Mouse (Mus musculus) MEL (cell line): ENCODE measurements around the gene Jup. TPM values are rescaled to one million over a fixed set of nuclear protein-coding genes. Genes with fewer than 3 reads are reported as not detected.

ENCODE experiments used
- DNase-seq: peaks from one replicate; pipeline ENCODE4 v3.0.0; 2011; ENCODE audit warnings: low read depth, low spot score
- H3K27ac ChIP-seq: 2 replicates; pipeline ENCODE4 v1.5.1; 2012; ENCODE audit warnings: low read depth, mild to moderate bottlenecking, control low read depth, low read length, moderate library complexity; ENCODE audit not compliant: control insufficient read depth
- H3K27me3 ChIP-seq, 2 experiments: fragments of 150-350 bp in 1 of 2; sonication (generic) in 1 of 2; 2 replicates each; pipeline ENCODE4 v1.6.1; 2012; ENCODE audit warnings: low read length in 2 of 2, mild to moderate bottlenecking in 2 of 2, improper control_type of control experiment in 1 of 2, moderate library complexity in 1 of 2; ENCODE audit not compliant: insufficient read depth in 2 of 2, control insufficient read depth in 1 of 2
- H3K36me3 ChIP-seq, 2 experiments: 2 replicates each; pipeline ENCODE4 v1.6.1; 2012 to 2014; ENCODE audit warnings: low read length in 2 of 2, improper control_type of control experiment in 1 of 2, inconsistent platforms in 1 of 2, mild to moderate bottlenecking in 1 of 2; ENCODE audit not compliant: insufficient read depth in 2 of 2, control insufficient read depth in 1 of 2
- H3K4me1 ChIP-seq, 2 experiments: fragments of 150-350 bp in 1 of 2; sonication (generic) in 1 of 2; 2 replicates each; pipeline ENCODE4 v1.6.1; 2012; ENCODE audit warnings: low read length in 2 of 2, improper control_type of control experiment in 1 of 2, mild to moderate bottlenecking in 1 of 2; ENCODE audit not compliant: insufficient read depth in 2 of 2, control insufficient read depth in 1 of 2
- H3K4me3 ChIP-seq, 2 experiments: fragments of 150-350 bp in 1 of 2; sonication (generic) in 1 of 2; 2 replicates each; pipeline ENCODE4 v1.5.1; 2012; ENCODE audit warnings: low read depth in 2 of 2, low read length in 2 of 2, mild to moderate bottlenecking in 2 of 2, moderate library complexity in 2 of 2, control low read depth in 1 of 2, improper control_type of control experiment in 1 of 2; ENCODE audit not compliant: control insufficient read depth in 1 of 2, insufficient read depth in 1 of 2
- H3K79me2 ChIP-seq: 2 replicates; pipeline ENCODE4 v1.6.1; 2012; ENCODE audit warnings: mild to moderate bottlenecking, low read length, moderate library complexity; ENCODE audit not compliant: control insufficient read depth, poor library complexity, insufficient read depth
- H3K9ac ChIP-seq: 2 replicates; pipeline ENCODE4 v1.6.1; 2012; ENCODE audit warnings: low read depth, mild to moderate bottlenecking, control low read depth, low read length, moderate library complexity; ENCODE audit not compliant: control insufficient read depth, poor library complexity, severe bottlenecking
- H3K9me3 ChIP-seq: fragments of 150-350 bp; sonication (generic); replicated peaks from 2 replicates; pipeline ENCODE4 v1.6.1; 2012; ENCODE audit warnings: mild to moderate bottlenecking, low read length, improper control_type of control experiment, moderate library complexity; ENCODE audit not compliant: insufficient read depth
- CHD1 ChIP-seq: IDR thresholded peaks from 2 replicates; pipeline ENCODE4 v1.6.1; 2012; ENCODE audit warnings: low read depth, mild to moderate bottlenecking, inconsistent platforms, low read length, improper control_type of control experiment
- CHD2 ChIP-seq: IDR thresholded peaks from 2 replicates; pipeline ENCODE4 v1.6.1; 2011; ENCODE audit warnings: low read length, improper control_type of control experiment
- CTCF ChIP-seq, 3 experiments: IDR thresholded peaks in 2 of 3; conservative IDR thresholded peaks in 1 of 3; 2 replicates each; pipeline ENCODE4 v1.5.1; 2011 to 2012; ENCODE audit warnings: low read length in 3 of 3, low read depth in 2 of 3, mild to moderate bottlenecking in 2 of 3, improper control_type of control experiment in 1 of 3, inconsistent platforms in 1 of 3, mixed read lengths in 1 of 3, moderate library complexity in 1 of 3; ENCODE audit not compliant: control insufficient read depth in 1 of 3, insufficient read depth in 1 of 3, poor library complexity in 1 of 3, severe bottlenecking in 1 of 3
- ELF1 ChIP-seq: IDR thresholded peaks from 2 replicates; pipeline ENCODE4 v1.6.1; 2014; ENCODE audit warnings: low read depth, mild to moderate bottlenecking, inconsistent platforms, low read length, improper control_type of control experiment, moderate library complexity
- EP300 ChIP-seq, 2 experiments: IDR thresholded peaks; 2 replicates each; pipeline ENCODE4 v1.6.1; 2011; ENCODE audit warnings: improper control_type of control experiment in 2 of 2, low read length in 2 of 2, low read depth in 1 of 2, mild to moderate bottlenecking in 1 of 2
- ETS1 ChIP-seq: IDR thresholded peaks from 2 replicates; pipeline ENCODE4 v1.6.1; 2012; ENCODE audit warnings: low read depth, mild to moderate bottlenecking, inconsistent platforms, low read length, improper control_type of control experiment, moderate library complexity
- GATA1 ChIP-seq: IDR thresholded peaks from 2 replicates; pipeline ENCODE4 v1.6.1; 2011; ENCODE audit warnings: low read depth, low read length, improper control_type of control experiment
- HCFC1 ChIP-seq: IDR thresholded peaks from 2 replicates; pipeline ENCODE4 v1.6.1; 2012; ENCODE audit warnings: low read depth, mild to moderate bottlenecking, inconsistent platforms, low read length, improper control_type of control experiment, moderate library complexity
- KAT2A ChIP-seq: conservative IDR thresholded peaks from 2 replicates; pipeline ENCODE4 v1.6.1; 2012; ENCODE audit warnings: low read depth, low read length, improper control_type of control experiment, inconsistent platforms
- MAFK ChIP-seq: IDR thresholded peaks from 2 replicates; pipeline ENCODE4 v1.6.1; 2011; ENCODE audit warnings: low read depth, mild to moderate bottlenecking, low read length, improper control_type of control experiment, borderline replicate concordance
- MAZ ChIP-seq: IDR thresholded peaks from 2 replicates; pipeline ENCODE4 v1.6.1; 2012; ENCODE audit warnings: low read depth, mild to moderate bottlenecking, inconsistent platforms, low read length, improper control_type of control experiment
- MEF2A ChIP-seq: IDR thresholded peaks from 2 replicates; pipeline ENCODE4 v1.6.1; 2014; ENCODE audit warnings: low read depth, mild to moderate bottlenecking, inconsistent platforms, low read length, improper control_type of control experiment; ENCODE audit not compliant: poor library complexity, insufficient replicate concordance, severe bottlenecking; ENCODE audit errors: extremely low read depth
- MXI1 ChIP-seq: IDR thresholded peaks from 2 replicates; pipeline ENCODE4 v1.6.1; 2011; ENCODE audit warnings: mild to moderate bottlenecking, low read depth, low read length, improper control_type of control experiment
- MYB ChIP-seq: IDR thresholded peaks from 2 replicates; pipeline ENCODE4 v1.6.1; 2011; ENCODE audit warnings: mild to moderate bottlenecking, low read depth, low read length, improper control_type of control experiment
- MYC ChIP-seq: IDR thresholded peaks from 2 replicates; pipeline ENCODE4 v1.6.1; 2011; ENCODE audit warnings: low read depth, mild to moderate bottlenecking, low read length, improper control_type of control experiment, moderate library complexity
- POLR2AphosphoS2 ChIP-seq: IDR thresholded peaks from 2 replicates; pipeline ENCODE4 v1.6.1; 2011; ENCODE audit warnings: low read length, improper control_type of control experiment
- POLR2AphosphoS5 ChIP-seq: IDR thresholded peaks from 2 replicates; pipeline ENCODE4 v1.6.1; 2012; ENCODE audit warnings: low read depth, borderline replicate concordance, mild to moderate bottlenecking, inconsistent platforms, low read length, moderate library complexity, mixed read lengths
- RAD21 ChIP-seq: IDR thresholded peaks from 2 replicates; pipeline ENCODE4 v1.6.1; 2011; ENCODE audit warnings: mild to moderate bottlenecking, low read depth, low read length, improper control_type of control experiment
- RCOR1 ChIP-seq: IDR thresholded peaks from 2 replicates; pipeline ENCODE4 v1.6.1; 2012; ENCODE audit warnings: low read depth, mild to moderate bottlenecking, inconsistent platforms, low read length, improper control_type of control experiment
- SMC3 ChIP-seq: IDR thresholded peaks from 2 replicates; pipeline ENCODE4 v1.6.1; 2011; ENCODE audit warnings: low read depth, low read length, improper control_type of control experiment
- TAL1 ChIP-seq: IDR thresholded peaks from 2 replicates; pipeline ENCODE4 v1.6.1; 2012; ENCODE audit warnings: mild to moderate bottlenecking, inconsistent platforms, low read length, moderate library complexity, mixed read lengths
- TCF12 ChIP-seq: IDR thresholded peaks from 2 replicates; pipeline ENCODE4 v1.6.1; 2014; ENCODE audit warnings: low read depth, mild to moderate bottlenecking, inconsistent platforms, low read length, improper control_type of control experiment, moderate library complexity
- UBTF ChIP-seq: IDR thresholded peaks from 2 replicates; pipeline ENCODE4 v1.6.1; 2012; ENCODE audit warnings: low read depth, mild to moderate bottlenecking, inconsistent platforms, low read length, improper control_type of control experiment, moderate library complexity, borderline replicate concordance; ENCODE audit not compliant: insufficient read depth
- USF1 ChIP-seq: IDR thresholded peaks from 2 replicates; pipeline ENCODE4 v1.6.1; 2014; ENCODE audit warnings: low read depth, mild to moderate bottlenecking, inconsistent platforms, low read length, improper control_type of control experiment, moderate library complexity
- USF2 ChIP-seq, 2 experiments: IDR thresholded peaks; 2 replicates each; pipeline ENCODE4 v1.6.1; 2011 to 2012; ENCODE audit warnings: improper control_type of control experiment in 2 of 2, low read length in 2 of 2, borderline replicate concordance in 1 of 2, inconsistent platforms in 1 of 2, low read depth in 1 of 2, mild to moderate bottlenecking in 1 of 2; ENCODE audit not compliant: insufficient read depth in 1 of 2
- ZKSCAN1 ChIP-seq: IDR thresholded peaks from 2 replicates; pipeline ENCODE4 v1.6.1; 2012; ENCODE audit warnings: low read depth, mild to moderate bottlenecking, inconsistent platforms, low read length, improper control_type of control experiment, moderate library complexity
- polyA plus RNA-seq, 2 experiments: library from polyadenylated mRNA; stranded (reverse) in 1 of 2; unstranded in 1 of 2; fragments of >175 nt in 1 of 2; fragments of >200 nt in 1 of 2; gene quantifications; 2 replicates each; pipeline versions ENCODE4 v1.2.1 to v1.2.4; 2012; ENCODE audit warnings: low replicate concordance in 2 of 2, low read depth in 1 of 2; ENCODE audit not compliant: insufficient read length in 2 of 2, insufficient read depth in 1 of 2, missing spikeins in 1 of 2
- total RNA-seq: library from RNA; depleted of rRNA; stranded (reverse); fragments of 300-350 nt; gene quantifications from 2 replicates; pipeline ENCODE4 v1.2.3, GENCODE M21; 2012

Gene Jup
- total and polyA plus RNA-seq, 3 experiments, result 1.0 to 8.5 TPM; not detected in 1

DNA sequence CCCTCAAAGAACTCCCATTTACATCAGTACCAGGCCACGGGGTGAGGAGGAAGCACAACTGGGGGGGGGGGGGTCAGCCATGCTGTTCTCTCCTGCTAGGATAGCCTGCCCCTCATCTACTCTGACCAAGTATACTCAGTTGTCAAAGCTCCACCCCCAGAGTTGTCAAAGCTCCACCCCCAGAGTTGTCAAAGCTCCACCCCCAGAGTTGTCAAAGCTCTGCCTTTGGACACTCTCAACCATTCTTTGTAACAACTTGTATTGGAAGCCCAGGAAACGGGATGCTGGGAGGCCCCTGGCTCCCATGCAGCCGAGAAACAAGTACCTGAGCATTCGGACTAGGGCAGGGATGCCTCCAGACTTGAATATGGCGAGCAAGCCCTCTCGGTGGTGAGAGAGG, 14.9 kb downstream of the Jup start:
- H3K4me1 ChIP-seq, result no peaks in the 10 kb centered on the region
- H3K4me3 ChIP-seq, result no peak overlapping the region
- no peaks in the 10 kb centered on the region for H3K79me2 ChIP-seq
- no peak for TF ChIP-seq TAL1
- TF ChIP-seq ZKSCAN1, result no peak
- TF ChIP-seq CHD1, result no peak
- no peak for TF ChIP-seq ELF1
- TF ChIP-seq CHD2, result no peak
- no peak for TF ChIP-seq EP300 (IDR thresholded peaks at IDR 0.05; ENCODE audit: low read depth in 1 of 2, low read length in 2 of 2)
- TF ChIP-seq POLR2AphosphoS5, result no peak
- no peak for TF ChIP-seq CTCF (IDR thresholded peaks at IDR 0.05 in 2 of 3, conservative IDR thresholded peaks at IDR 0.05 in 1 of 3; ENCODE audit: control insufficient read depth in 1 of 3, insufficient read depth in 1 of 3, low read depth in 2 of 3, low read length in 3 of 3, poor library complexity in 1 of 3, severe bottlenecking in 1 of 3)
- TF ChIP-seq MYC, result no peak
- H3K9me3 ChIP-seq, result no peaks in the 10 kb centered on the region
- DNase-seq, result no peak
- no peak overlapping the region for H3K27ac ChIP-seq
- no peaks in the 10 kb centered on the region for H3K36me3 ChIP-seq
- H3K27me3 ChIP-seq, result no peaks in the 10 kb centered on the region; a peak in 1 of 4 replicates
- no peak overlapping the region for H3K9ac ChIP-seq

DNA sequence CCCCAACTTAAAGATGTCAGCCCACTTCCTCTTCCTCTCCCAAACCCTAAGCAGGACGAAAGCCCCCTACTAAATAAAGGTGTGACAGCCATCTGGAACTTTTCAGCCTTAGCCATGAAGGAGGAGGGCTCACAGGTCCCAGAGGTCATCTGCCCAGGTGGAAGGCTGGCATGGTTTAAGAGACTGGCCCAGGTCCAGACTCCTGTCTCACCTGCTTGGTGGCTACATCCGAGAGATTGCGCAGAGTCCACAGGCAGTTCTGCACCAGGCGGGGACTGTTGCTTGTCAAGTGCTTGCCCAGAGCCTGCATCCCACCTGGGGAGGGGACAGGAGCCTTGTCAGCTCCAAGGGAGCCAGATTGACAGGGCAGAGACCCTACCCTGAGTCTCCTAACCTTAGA, 18.3 kb downstream of the Jup start:
- no peaks in the 10 kb centered on the region for H3K4me1 ChIP-seq

DNA sequence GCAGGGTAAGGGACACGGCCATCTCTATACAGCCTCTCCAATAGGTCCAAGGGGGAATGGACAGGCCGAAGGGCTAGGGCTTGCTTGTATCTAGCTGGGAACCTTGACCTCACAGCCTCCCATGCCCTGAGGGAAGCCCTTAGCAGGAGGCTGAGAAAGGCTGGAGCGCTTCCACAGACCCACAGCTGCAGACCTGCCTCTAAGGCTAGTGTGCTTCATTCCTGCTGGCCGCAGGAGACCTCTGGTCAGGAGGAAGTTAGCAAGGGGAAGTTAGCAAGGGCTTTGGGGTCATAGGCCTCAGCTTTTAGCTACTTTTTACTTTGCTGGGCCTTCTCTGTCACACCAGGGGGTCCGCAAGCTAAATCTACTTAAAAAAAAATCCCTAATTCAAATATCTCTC, 19.1 kb downstream of the Jup start:
- Histone ChIP-seq H3K27me3 (no peaks in the 10 kb centered on the region), H3K9me3 (no peaks in the 10 kb centered on the region), H3K36me3 (no peaks in the 10 kb centered on the region), H3K9ac (no peak overlapping the region), H3K4me1 (no peaks in the 10 kb centered on the region), H3K27ac (no peak overlapping the region), H3K79me2 (no peaks in the 10 kb centered on the region), H3K4me3 (no peak overlapping the region)
- TF ChIP-seq RCOR1 (no peak), MYC (no peak), USF2 (IDR thresholded peaks at IDR 0.05; ENCODE audit: borderline replicate concordance in 1 of 2, insufficient read depth in 1 of 2, low read depth in 1 of 2, low read length in 2 of 2) (no peak), MEF2A (no peak), SMC3 (no peak), ELF1 (no peak), UBTF (no peak), RAD21 (no peak), MAZ (no peak), MAFK (no peak), POLR2AphosphoS5 (no peak), KAT2A (no peak), HCFC1 (no peak), MXI1 (no peak), MYB (no peak), ETS1 (no peak), EP300 (IDR thresholded peaks at IDR 0.05; ENCODE audit: low read depth in 1 of 2, low read length in 2 of 2) (no peak), USF1 (no peak)
- DNase-seq, result no peak

More for the DNA sequence above, 18.3 kb downstream of the Jup start:
- TF ChIP-seq GATA1 (no peak), POLR2AphosphoS2 (no peak), MAZ (no peak), TCF12 (no peak), RCOR1 (no peak), HCFC1 (no peak)
- Histone ChIP-seq H3K36me3 (no peaks in the 10 kb centered on the region), H3K27ac (no peak overlapping the region), H3K27me3 (no peaks in the 10 kb centered on the region), H3K9me3 (no peaks in the 10 kb centered on the region), H3K9ac (no peak overlapping the region), H3K79me2 (no peaks in the 10 kb centered on the region), H3K4me3 (no peak overlapping the region)
- DNase-seq, result no peak
